Mouse (Mus musculus): Measurements from ENCODE around the gene Usp48. TPM values are rescaled to one million over a fixed set of nuclear protein-coding genes. Genes with fewer than 3 reads are reported as not detected.
A peak's percentile ranks its signal among the peaks of the same experiment; 100 is the strongest.

Usp48 gene
- polyA plus RNA-seq, 1 experiment from 2014 or later, result 54.3 TPM

DNA sequence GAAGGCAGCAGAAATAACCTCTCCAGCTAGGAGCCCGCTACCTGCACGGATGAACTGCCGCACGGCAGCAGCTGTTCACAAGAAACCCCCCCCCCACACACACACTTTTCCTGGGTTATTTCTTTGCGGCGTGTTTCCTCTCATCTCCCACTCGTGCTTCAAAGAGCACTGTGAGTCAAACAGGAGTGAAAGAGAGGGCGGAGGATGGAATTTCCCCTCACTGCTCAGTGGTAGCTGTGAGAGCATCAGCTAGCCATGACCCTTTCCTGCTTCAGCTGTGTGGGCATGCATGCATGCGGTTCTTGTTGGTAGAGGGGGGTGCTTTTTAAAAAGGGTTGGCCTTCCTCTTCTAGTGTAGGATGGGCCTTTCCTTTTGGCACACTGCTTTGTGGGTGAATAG lies 54.7 kb downstream of the Usp48 start:
- Histone ChIP-seq H3K27ac (ENCODE audit: low read length) (no peak overlapping the region), H3K9me3 (ENCODE audit: control insufficient read depth, low read length) (no peaks in the 10 kb centered on the region), H3K27me3 (ENCODE audit: control insufficient read depth, insufficient read depth, low read depth, low read length) (no peaks in the 10 kb centered on the region), H3K9ac (ENCODE audit: low read length) (no peak overlapping the region), H3K4me2 (ENCODE audit: low read depth, low read length) (no peak overlapping the region), H3K36me3 (ENCODE audit: control insufficient read depth, insufficient read depth, low read length) (peaks cover 54% of the 10 kb centered on the region), H3K4me1 (replicated peaks; ENCODE audit: control insufficient read depth, insufficient read depth, low read length) (no peaks in the 10 kb centered on the region), H3K4me3 (ENCODE audit: low read length) (no peak overlapping the region)
- WGBS, result 88% methylated on average over 9 of the region's 9 CpGs
- no peak for ATAC-seq (ENCODE audit: low read depth)

DNA sequence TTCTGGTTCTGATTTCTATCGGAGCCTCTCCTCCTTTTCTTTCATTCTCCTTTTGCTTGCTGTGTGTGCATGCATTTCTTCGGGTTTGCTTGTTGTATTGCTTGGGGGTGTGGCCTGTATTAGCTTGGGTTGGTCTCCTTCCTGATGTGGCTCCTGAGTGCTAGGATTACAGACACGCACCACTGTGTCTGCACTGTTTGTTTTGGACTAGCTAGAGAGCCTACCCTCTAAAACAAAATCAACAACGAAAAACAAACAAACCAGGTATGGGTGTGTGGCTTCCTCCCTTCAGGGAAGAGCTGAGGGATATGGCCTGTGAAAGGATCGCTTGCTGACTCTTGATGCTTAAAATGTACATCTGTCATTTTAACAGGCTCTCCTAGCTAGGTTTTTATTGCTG lies 57.4 kb downstream of the Usp48 start:
- no peaks in the 10 kb centered on the region for H3K4me1 ChIP-seq (replicated peaks; ENCODE audit: control insufficient read depth, insufficient read depth, low read length)
- H3K9ac ChIP-seq (ENCODE audit: low read length), result no peak overlapping the region
- 61% methylated on average over 5 of the region's 5 CpGs for WGBS
- H3K4me2 ChIP-seq (ENCODE audit: low read depth, low read length), result no peak overlapping the region
- H3K36me3 ChIP-seq (ENCODE audit: control insufficient read depth, insufficient read depth, low read length), result peaks cover 50% of the 10 kb centered on the region
- no peaks in the 10 kb centered on the region for H3K27me3 ChIP-seq (ENCODE audit: control insufficient read depth, insufficient read depth, low read depth, low read length)
- no peak overlapping the region for H3K4me3 ChIP-seq (ENCODE audit: low read length)
- no peak for ATAC-seq (ENCODE audit: low read depth)
- no peak overlapping the region for H3K27ac ChIP-seq (ENCODE audit: low read length)
- H3K9me3 ChIP-seq (ENCODE audit: control insufficient read depth, low read length), result no peaks in the 10 kb centered on the region

DNA sequence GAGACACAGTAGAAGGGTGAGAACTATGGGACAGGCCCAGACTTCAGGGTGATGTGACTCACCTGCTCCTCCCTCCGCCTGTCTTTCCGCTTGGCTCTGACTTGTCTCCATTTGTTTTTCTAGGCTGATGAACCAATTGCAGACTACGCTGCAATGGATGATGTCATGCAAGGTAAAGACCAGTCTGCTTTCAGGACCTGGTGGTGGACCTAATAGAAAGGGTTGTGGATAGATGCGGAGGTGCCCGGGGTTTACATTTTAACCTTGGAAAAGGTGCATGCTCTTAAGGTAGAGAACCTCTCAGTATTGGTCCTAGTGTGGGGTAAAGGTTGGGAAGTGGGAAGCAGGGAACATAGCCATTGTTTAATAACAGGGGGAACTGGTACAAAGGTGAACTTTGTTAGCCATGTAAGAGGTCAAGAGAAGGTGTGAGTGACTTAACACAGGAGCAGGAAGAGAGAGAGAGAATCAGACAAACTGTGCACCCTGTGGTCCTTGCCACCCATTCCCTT lies 59.3 kb downstream of the Usp48 start:
- 90% methylated on average over 5 of the region's 5 CpGs for WGBS

DNA sequence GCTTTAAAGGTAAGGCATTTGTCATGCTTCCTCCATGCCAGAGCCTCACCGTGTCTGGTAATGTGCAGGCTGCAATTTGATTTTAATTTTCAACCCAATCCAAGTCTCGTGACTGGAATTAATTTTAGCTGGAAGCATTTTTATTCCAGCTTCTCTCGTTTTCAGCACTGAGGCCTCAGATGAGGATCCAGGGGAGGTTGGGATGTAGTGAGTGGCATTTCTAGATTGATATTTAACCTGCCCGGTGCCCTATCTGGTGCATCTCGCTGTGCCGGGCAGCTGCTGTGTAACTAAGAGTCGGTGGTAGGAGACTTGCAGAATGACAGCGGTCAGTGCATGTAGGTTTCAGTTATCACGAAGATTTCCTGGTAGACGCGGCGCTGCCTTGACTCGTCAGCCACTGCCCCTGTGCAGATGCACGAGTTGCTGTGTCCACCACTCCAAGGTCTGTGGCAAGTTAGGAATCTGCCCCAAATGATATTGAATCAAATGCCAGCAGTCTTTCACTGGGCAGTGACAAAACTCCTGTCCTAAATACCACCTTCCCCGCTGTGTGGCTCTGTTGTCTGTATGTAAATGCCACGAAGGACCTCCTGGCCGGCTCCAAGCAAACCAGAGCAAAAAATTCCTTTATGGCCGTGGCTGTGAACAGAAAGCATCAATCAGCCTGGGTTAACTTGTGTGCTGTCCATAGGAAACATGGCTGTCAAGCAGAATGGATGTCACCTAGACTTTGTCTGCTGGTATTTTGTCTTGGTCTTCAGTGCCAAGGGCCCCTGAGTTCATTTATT lies 61.9 kb downstream of the Usp48 start:
- H3K27ac ChIP-seq (ENCODE audit: low read length), result no peak overlapping the region
- H3K9ac ChIP-seq (ENCODE audit: low read length), result no peak overlapping the region
- no peak overlapping the region for H3K4me2 ChIP-seq (ENCODE audit: low read depth, low read length)
- WGBS, result 86% methylated on average over 18 of the region's 18 CpGs
- peaks cover 38% of the 10 kb centered on the region for H3K36me3 ChIP-seq (ENCODE audit: control insufficient read depth, insufficient read depth, low read length)
- no peaks in the 10 kb centered on the region for H3K9me3 ChIP-seq (ENCODE audit: control insufficient read depth, low read length)
- no peak overlapping the region for H3K4me3 ChIP-seq (ENCODE audit: low read length)
- peaks cover 3% of the 10 kb centered on the region; the same call in 1 of the 2 replicates for H3K4me1 ChIP-seq (replicated peaks; ENCODE audit: control insufficient read depth, insufficient read depth, low read length)
- no peak for ATAC-seq (ENCODE audit: low read depth)
- no peaks in the 10 kb centered on the region for H3K27me3 ChIP-seq (ENCODE audit: control insufficient read depth, insufficient read depth, low read depth, low read length)

More for the DNA sequence above, 59.3 kb downstream of the Usp48 start:
- H3K9ac ChIP-seq (ENCODE audit: low read length), result no peak overlapping the region
- H3K27ac ChIP-seq (ENCODE audit: low read length), result no peak overlapping the region
- H3K27me3 ChIP-seq (ENCODE audit: control insufficient read depth, insufficient read depth, low read depth, low read length), result no peaks in the 10 kb centered on the region
- H3K4me3 ChIP-seq (ENCODE audit: low read length), result no peak overlapping the region
- peaks cover 56% of the 10 kb centered on the region for H3K36me3 ChIP-seq (ENCODE audit: control insufficient read depth, insufficient read depth, low read length)
- H3K4me1 ChIP-seq (replicated peaks; ENCODE audit: control insufficient read depth, insufficient read depth, low read length), result no peaks in the 10 kb centered on the region
- no peak for ATAC-seq (ENCODE audit: low read depth)
- H3K4me2 ChIP-seq (ENCODE audit: low read depth, low read length), result no peak overlapping the region
- H3K9me3 ChIP-seq (ENCODE audit: control insufficient read depth, low read length), result no peaks in the 10 kb centered on the region

DNA sequence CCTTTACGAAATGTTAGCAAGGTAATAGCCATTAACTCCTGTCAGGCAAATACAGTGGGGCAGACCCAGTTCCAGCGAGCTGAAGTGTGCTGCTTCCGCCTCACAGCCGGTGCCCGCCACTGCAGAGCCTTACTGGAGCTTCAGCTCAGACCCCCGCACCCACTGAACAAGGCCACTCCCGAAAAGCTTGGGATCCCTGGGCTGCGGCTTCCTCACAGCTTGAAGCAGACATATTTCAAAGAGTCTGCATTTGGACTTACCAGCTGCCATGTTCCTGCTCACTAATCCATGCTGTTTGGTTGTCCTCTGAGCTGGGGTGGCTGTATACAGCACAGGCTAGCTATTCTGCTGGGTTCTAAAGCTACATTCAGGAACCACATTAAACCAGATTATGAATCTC lies 64.1 kb downstream of the Usp48 start:
- WGBS, result 81% methylated on average over 8 of the region's 8 CpGs
- Histone ChIP-seq H3K4me3 (ENCODE audit: low read length) (no peak overlapping the region), H3K4me1 (replicated peaks; ENCODE audit: control insufficient read depth, insufficient read depth, low read length) (peaks cover 11% of the 10 kb centered on the region; the same call in 1 of the 2 replicates), H3K27ac (ENCODE audit: low read length) (no peak overlapping the region), H3K9me3 (ENCODE audit: control insufficient read depth, low read length) (no peaks in the 10 kb centered on the region), H3K36me3 (ENCODE audit: control insufficient read depth, insufficient read depth, low read length) (peaks cover 29% of the 10 kb centered on the region), H3K27me3 (ENCODE audit: control insufficient read depth, insufficient read depth, low read depth, low read length) (no peaks in the 10 kb centered on the region), H3K4me2 (ENCODE audit: low read depth, low read length) (no peak overlapping the region), H3K9ac (ENCODE audit: low read length) (no peak overlapping the region)
- no peak for ATAC-seq (ENCODE audit: low read depth)

DNA sequence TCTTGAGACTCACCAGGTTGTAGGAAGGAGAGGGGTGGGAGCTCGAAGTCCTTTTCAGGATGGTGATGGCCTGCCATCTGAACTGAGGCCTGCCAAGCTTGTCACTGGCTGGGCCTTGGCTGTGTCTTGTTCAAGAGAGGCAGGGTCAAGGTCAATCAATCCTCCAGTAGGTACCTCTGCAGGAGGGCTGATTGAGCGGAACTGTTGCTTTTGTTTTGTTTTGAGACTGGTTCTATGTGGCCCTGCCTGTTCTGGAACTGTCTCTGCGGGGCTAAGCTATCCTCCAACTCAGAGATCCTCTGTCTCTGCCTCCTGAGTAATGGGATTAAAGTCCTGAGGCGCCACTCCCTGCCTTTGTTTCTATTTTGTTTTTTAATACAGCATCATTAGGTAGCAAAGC lies 66.0 kb downstream of the Usp48 start:
- no peak overlapping the region for H3K4me3 ChIP-seq (ENCODE audit: low read length)
- no peak overlapping the region for H3K9ac ChIP-seq (ENCODE audit: low read length)
- H3K27ac ChIP-seq (ENCODE audit: low read length), result peak overlapping the region; percentile 83; the same call in 1 of the 2 replicates
- H3K27me3 ChIP-seq (ENCODE audit: control insufficient read depth, insufficient read depth, low read depth, low read length), result peaks cover 15% of the 10 kb centered on the region
- H3K9me3 ChIP-seq (ENCODE audit: control insufficient read depth, low read length), result no peaks in the 10 kb centered on the region
- H3K4me2 ChIP-seq (ENCODE audit: low read depth, low read length), result no peak overlapping the region
- peaks cover 20% of the 10 kb centered on the region for H3K36me3 ChIP-seq (ENCODE audit: control insufficient read depth, insufficient read depth, low read length)
- 76% methylated on average over 4 of the region's 4 CpGs for WGBS
- no peak for ATAC-seq (ENCODE audit: low read depth)
- H3K4me1 ChIP-seq (replicated peaks; ENCODE audit: control insufficient read depth, insufficient read depth, low read length), result peaks cover 14% of the 10 kb centered on the region

DNA sequence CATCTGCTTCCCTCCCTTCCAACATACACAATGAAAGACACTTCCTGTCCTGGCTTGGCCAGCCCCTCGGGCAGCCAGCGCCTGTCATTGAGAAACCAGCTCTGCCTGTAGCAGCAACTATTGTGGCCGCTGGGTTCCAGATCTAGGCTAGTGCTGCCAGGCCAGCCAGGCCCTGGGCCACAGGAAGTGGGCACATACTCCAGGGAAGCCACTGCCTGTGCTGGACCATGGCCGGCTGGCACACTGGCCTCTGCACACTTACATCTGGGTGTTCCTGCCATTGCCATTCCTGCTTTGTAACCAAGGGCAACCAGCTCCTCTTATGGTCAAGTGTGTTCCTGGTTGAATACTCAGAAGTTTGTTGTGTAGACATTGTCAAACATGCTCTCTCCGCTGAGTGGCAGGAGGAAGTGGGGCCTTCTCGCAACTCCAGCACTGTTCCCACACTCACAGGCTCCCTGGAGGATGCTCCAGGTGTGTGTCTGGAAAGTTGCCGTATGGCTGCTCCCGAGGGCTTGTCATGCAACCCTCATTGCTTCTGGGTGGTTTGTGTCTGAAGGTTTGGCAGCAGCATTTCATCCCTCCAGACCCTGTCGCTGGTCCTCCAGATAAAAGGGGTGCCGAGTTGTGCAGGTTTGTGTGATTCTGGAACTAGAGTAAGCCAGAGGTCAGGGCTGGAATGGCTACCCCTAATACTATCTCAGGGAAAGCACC lies 67.0 kb downstream of the Usp48 start:
- Histone ChIP-seq H3K27me3 (ENCODE audit: control insufficient read depth, insufficient read depth, low read depth, low read length) (peaks cover 24% of the 10 kb centered on the region), H3K36me3 (ENCODE audit: control insufficient read depth, insufficient read depth, low read length) (peaks cover 15% of the 10 kb centered on the region), H3K4me1 (replicated peaks; ENCODE audit: control insufficient read depth, insufficient read depth, low read length) (peaks cover 18% of the 10 kb centered on the region), H3K9me3 (ENCODE audit: control insufficient read depth, low read length) (no peaks in the 10 kb centered on the region), H3K4me3 (ENCODE audit: low read length) (no peak overlapping the region), H3K9ac (ENCODE audit: low read length) (0 out of 2 replicates have a peak overlapping the region, but pooled peaks have one; percentile 15), H3K4me2 (ENCODE audit: low read depth, low read length) (peak overlapping the region; percentile 22; the same call in 1 of the 2 replicates), H3K27ac (ENCODE audit: low read length) (peak overlapping the region; percentile 83)
- 39% methylated on average over 10 of the region's 10 CpGs for WGBS
- peak; percentile 77 for ATAC-seq (ENCODE audit: low read depth)

DNA sequence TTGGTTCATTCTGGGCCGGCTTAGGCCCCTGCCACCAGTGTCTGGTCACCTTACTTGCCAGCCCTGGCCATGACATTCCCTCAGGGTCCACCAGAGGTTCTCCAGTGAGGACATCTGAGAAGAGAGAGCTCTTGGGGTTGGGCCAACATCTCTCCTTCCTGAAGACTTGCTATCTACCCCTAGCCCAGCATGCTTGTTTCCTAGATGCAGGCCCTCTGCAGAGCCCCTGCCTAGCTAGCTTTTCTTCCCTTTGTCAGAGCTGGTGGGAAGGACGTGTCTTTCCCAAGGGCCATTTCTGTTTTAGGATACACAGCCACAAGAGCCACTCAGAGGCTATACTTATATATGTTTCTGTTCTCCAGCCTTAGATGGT lies 67.5 kb downstream of the Usp48 start:
- H3K27ac ChIP-seq (ENCODE audit: low read length), result peak overlapping the region; percentile 83
- no peaks in the 10 kb centered on the region for H3K9me3 ChIP-seq (ENCODE audit: control insufficient read depth, low read length)
- peaks cover 30% of the 10 kb centered on the region for H3K27me3 ChIP-seq (ENCODE audit: control insufficient read depth, insufficient read depth, low read depth, low read length)
- H3K9ac ChIP-seq (ENCODE audit: low read length), result no peak overlapping the region
- no peak for ATAC-seq (ENCODE audit: low read depth)
- H3K4me1 ChIP-seq (replicated peaks; ENCODE audit: control insufficient read depth, insufficient read depth, low read length), result peaks cover 18% of the 10 kb centered on the region
- H3K4me2 ChIP-seq (ENCODE audit: low read depth, low read length), result no peak overlapping the region
- peaks cover 11% of the 10 kb centered on the region for H3K36me3 ChIP-seq (ENCODE audit: control insufficient read depth, insufficient read depth, low read length)
- 64% methylated on average over 2 of the region's 2 CpGs for WGBS
- H3K4me3 ChIP-seq (ENCODE audit: low read length), result no peak overlapping the region

DNA sequence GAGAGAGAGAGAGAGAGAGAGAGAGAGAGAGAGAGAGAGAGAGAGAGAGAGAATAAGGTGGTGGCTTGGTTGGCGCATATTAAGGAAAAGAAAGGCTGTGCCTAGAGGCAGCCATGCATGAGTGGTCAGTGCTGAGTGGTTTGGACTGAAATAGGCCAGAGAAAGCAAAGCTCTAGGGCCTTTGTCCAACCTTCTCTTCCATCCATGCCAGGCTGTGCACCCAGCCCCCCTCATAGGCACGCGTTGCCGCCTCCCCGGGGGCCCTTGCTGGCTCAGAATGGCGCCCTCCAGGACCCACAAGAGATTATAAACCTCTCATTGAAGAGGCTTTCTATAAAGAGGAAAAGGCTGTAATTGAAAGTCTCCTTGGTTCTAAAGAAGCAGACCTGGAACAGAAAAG lies 68.0 kb downstream of the Usp48 start:
- WGBS, result 81% methylated on average over 6 of the region's 6 CpGs
- no peak overlapping the region for H3K27ac ChIP-seq (ENCODE audit: low read length)
- H3K9ac ChIP-seq (ENCODE audit: low read length), result no peak overlapping the region
- peaks cover 7% of the 10 kb centered on the region for H3K36me3 ChIP-seq (ENCODE audit: control insufficient read depth, insufficient read depth, low read length)
- H3K4me1 ChIP-seq (replicated peaks; ENCODE audit: control insufficient read depth, insufficient read depth, low read length), result peaks cover 18% of the 10 kb centered on the region
- no peak overlapping the region for H3K4me2 ChIP-seq (ENCODE audit: low read depth, low read length)
- ATAC-seq (ENCODE audit: low read depth), result no peak
- H3K9me3 ChIP-seq (ENCODE audit: control insufficient read depth, low read length), result no peaks in the 10 kb centered on the region
- peaks cover 33% of the 10 kb centered on the region for H3K27me3 ChIP-seq (ENCODE audit: control insufficient read depth, insufficient read depth, low read depth, low read length)
- H3K4me3 ChIP-seq (ENCODE audit: low read length), result no peak overlapping the region

Measured in lung, embryonic 16.5 days (tissue).